Mouse (Mus musculus): ENCODE data around the gene Khdrbs1.
"Not testable (repeated sequence)": the region's sequence is repeated elsewhere in the genome, so short reads cannot be mapped to it uniquely, and the experiment has no call there.

Khdrbs1 gene

GRCm38 (mm10) chr4:129742232-129743009 lies at the start of gene Khdrbs1:
Gene Khdrbs1 (minus strand): TSS chr4:129742303.
- peak; percentile 100 for DNase-seq (ENCODE audit: low spot score)

- DNase-seq (ENCODE audit: low spot score): peak; percentile 18
These were observed 49.3 kb upstream of the Khdrbs1 start for GRCm38 (mm10) chr4:129791399-129791798.

- DNase-seq (ENCODE audit: low spot score): no peak
These were observed 48.4 kb upstream of the Khdrbs1 start for GRCm38 (mm10) chr4:129790475-129790874.

- no peak for DNase-seq (ENCODE audit: low spot score)
These were observed 47.5 kb upstream of the Khdrbs1 start for GRCm38 (mm10) chr4:129789635-129790034.

DNA sequence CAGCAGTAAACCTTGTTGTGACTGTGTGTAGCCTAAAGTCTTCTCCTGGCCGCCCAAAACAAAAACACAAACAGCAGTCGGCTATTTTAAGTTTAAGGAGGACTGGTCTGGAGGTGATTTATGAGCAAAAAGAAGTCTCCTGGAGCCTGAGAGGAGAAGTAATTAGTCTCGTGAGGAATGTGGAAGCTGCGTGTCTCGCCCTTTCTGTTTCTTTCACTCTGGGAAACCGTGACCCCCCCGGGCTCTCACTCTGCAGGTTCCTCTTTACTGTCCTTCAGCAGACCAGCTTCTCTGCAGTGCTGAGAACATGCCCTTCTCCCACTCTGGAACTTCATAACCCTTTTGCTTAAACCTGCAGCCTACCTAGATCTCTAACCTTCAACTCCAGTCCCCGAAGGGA lies 46.6 kb upstream of the Khdrbs1 start:
- no peak for DNase-seq (ENCODE audit: low spot score)

- DNase-seq (ENCODE audit: low spot score): peak; percentile 97
These were observed 43.1 kb upstream of the Khdrbs1 start for GRCm38 (mm10) chr4:129785178-129785577.

DNA sequence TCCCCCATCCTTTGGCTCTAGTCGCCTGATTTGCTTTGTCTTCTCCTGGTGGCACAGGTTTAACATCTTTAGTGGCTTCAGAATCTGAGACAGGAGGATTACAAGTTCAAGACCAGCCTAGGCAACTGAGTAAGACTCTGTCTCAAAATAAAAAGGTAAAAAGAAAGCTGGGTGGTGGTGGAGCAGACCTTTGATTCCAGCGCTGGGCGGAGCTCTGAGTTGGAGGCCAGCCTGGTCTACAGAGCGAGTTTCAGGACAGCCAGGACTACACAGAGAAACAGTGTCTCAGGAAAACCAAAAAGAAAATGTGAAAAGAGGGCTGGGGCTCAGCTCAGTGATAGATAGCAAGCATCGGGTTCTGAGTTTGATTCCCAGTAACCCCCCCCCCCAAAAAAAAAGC lies 41.4 kb upstream of the Khdrbs1 start:
- DNase-seq (ENCODE audit: low spot score): no peak

- DNase-seq (ENCODE audit: low spot score): no peak
These were observed 40.8 kb upstream of the Khdrbs1 start for GRCm38 (mm10) chr4:129782857-129783331.

GRCm38 (mm10) chr4:129781881-129782675 lies 40.0 kb upstream of the Khdrbs1 start:
- DNase-seq (ENCODE audit: low spot score): no peak

- DNase-seq (ENCODE audit: low spot score): peak; percentile 44
These were observed 29.8 kb upstream of the Khdrbs1 start for GRCm38 (mm10) chr4:129771672-129772521.

- no peak for DNase-seq (ENCODE audit: low spot score)
These were observed 29.2 kb upstream of the Khdrbs1 start for GRCm38 (mm10) chr4:129771314-129771671.

- no peak for DNase-seq (ENCODE audit: low spot score)
These were observed 28.5 kb upstream of the Khdrbs1 start for GRCm38 (mm10) chr4:129770600-129770999.

DNA sequence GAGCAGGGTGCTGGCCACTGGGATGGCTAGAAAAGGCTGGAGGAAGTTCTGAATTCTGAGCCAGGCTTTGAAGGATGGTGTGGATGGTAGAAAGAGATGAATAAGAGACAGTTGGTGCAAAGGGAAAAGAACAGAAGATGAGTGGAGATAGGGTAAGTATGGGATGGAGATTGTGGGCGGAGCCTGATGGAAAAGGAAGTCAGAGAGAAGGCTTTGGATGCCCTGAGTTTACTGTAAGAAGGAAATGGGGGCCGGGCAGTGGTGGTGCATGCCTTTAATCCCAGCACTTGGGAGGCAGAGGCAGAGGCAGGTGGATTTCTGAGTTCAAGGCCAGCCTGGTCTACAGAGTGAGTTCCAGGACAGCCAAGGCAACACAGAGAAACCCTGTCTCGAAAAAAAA lies 26.6 kb upstream of the Khdrbs1 start:
- DNase-seq (ENCODE audit: low spot score): not testable (repeated sequence)

DNA sequence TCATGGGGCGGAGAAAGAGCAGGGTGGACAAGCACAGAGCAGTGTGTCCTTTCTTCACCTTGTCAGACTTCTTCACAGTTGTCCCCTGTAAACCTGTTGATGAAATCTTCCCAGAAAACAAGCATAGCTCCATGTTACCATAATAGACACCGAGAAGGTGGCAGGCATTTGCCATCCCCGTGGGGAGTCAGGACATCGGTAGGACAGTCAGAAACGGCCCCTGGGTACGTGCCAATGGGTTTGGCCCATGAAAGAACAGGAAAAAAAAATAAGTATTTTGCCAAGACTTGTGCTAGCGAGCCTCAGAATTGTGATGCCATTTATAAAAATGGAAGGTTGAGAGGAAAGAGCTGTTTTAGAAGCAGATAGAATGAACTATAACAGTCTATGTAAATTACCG lies 25.7 kb upstream of the Khdrbs1 start:
- DNase-seq (ENCODE audit: low spot score): no peak

DNA sequence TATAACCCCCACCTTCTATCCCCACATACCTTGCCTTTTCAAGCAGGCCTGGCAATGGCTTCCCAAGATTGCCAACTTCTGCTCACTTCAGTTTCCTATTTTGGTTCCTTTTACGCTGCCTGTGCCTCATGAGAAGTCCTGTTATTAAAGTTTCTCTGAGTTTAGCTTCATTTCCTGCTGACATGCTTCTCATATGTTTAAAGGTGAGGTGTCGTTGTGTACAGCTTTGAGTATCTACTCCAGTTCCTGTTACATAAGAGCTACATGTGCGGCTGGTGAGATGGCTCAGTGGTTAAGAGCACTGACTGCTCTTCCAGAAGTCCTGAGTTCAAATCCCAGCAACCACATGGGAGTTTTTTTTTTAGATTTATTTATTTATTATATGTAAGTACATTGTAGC lies 23.2 kb upstream of the Khdrbs1 start:
- no peak for DNase-seq (ENCODE audit: low spot score)

GRCm38 (mm10) chr4:129762496-129762895 lies 20.4 kb upstream of the Khdrbs1 start:
- DNase-seq (ENCODE audit: low spot score): not testable (repeated sequence)

DNA sequence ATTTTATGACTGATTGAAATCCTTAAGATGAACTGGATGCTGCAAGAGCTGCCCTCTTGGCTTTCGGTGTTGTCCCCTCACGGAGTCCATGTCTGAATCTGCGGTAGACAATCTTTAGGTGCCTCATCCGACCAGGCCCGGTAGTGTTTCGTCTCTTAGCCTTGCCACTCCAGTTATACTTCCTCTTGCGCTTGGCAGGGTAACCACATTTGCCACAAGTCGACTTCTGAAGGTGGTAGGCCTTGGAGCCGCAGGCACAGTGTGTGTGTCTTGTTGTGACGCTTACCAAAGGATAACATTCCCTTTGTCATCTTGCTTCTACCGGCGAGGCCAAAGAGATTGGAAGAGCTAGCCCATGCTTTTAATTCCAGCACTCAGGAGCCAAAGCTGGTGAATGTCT lies 19.5 kb upstream of the Khdrbs1 start:
- no peak for DNase-seq (ENCODE audit: low spot score)

- DNase-seq (ENCODE audit: low spot score): no peak
These were observed 13.4 kb upstream of the Khdrbs1 start for GRCm38 (mm10) chr4:129755455-129755854.

GRCm38 (mm10) chr4:129754742-129755141 lies 12.6 kb upstream of the Khdrbs1 start:
- DNase-seq (ENCODE audit: low spot score): no peak

- no peak for DNase-seq (ENCODE audit: low spot score)
These were observed 8.3 kb upstream of the Khdrbs1 start for GRCm38 (mm10) chr4:129750430-129750829.

DNA sequence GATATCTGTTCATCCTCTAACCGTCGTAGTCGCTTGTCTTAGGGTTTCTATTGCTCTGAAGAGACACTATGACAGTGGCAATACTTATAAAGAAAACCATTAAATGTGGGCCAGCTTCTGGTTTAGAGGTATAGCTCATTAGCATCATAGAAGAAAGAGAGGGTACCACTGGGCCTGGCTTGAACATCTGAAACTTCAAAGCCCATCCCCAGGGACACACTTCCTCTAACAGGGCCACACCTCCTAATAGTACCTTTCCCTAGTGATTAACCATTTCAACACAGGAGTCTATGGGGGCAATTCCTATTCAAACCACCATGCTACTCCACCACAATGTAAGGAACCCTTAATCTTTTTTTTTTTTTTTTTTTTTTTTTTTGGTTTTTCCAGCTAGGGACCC lies 4.5 kb upstream of the Khdrbs1 start:
- DNase-seq (ENCODE audit: low spot score): no peak

GRCm38 (mm10) chr4:129746106-129746505 lies 4.0 kb upstream of the Khdrbs1 start:
- DNase-seq (ENCODE audit: low spot score): no peak

All from retina, embryonic 14.5 days (tissue).